Mouse (Mus musculus) limb, embryonic 15.5 days (tissue): Measurements from ENCODE around the gene 4930544D05Rik. TPM values are rescaled to one million over a fixed set of nuclear protein-coding genes. Genes with fewer than 3 reads are reported as not detected.

Experiments used
- ATAC-seq: fragments of 200-750 bp; cut with Nextera tagmentation; 2 replicates; pipeline ENCODE4 v1.8.0; 2017; ENCODE audit warnings: low read depth, moderate TSS enrichment; ENCODE audit not compliant: insufficient number of reproducible peaks, low FRiP score, low TSS enrichment
- H3K27ac ChIP-seq: fragments of 300-500 bp; sonication (generic); 2 replicates; pipeline ENCODE4 v1.5.1; 2015; ENCODE audit warnings: moderate library complexity, mild to moderate bottlenecking, inconsistent platforms
- H3K27me3 ChIP-seq: fragments of 300-500 bp; sonication (generic); 2 replicates; pipeline ENCODE4 v1.6.1; 2015; ENCODE audit warnings: inconsistent platforms
- H3K36me3 ChIP-seq: fragments of 300-500 bp; sonication (generic); 2 replicates; pipeline ENCODE4 v1.6.1; 2015; ENCODE audit warnings: inconsistent platforms
- H3K4me1 ChIP-seq: fragments of 300-500 bp; sonication (generic); 2 replicates; pipeline ENCODE4 v1.6.1; 2015; ENCODE audit warnings: inconsistent platforms
- H3K4me2 ChIP-seq: fragments of 300-500 bp; sonication (generic); 2 replicates; pipeline ENCODE4 v1.6.1; 2015; ENCODE audit warnings: mild to moderate bottlenecking, inconsistent platforms
- H3K4me3 ChIP-seq: fragments of 300-500 bp; sonication (generic); 2 replicates; pipeline ENCODE4 v1.5.1; 2015; ENCODE audit warnings: mild to moderate bottlenecking, inconsistent platforms
- H3K9ac ChIP-seq: fragments of 300-500 bp; sonication (generic); 2 replicates; pipeline ENCODE4 v1.6.1; 2015; ENCODE audit warnings: inconsistent platforms
- H3K9me3 ChIP-seq: fragments of 300-500 bp; sonication (generic); 2 replicates; pipeline ENCODE4 v1.6.1; 2016; ENCODE audit warnings: inconsistent platforms
- WGBS: fragments of 180-500 bp; shearing (Covaris S2); methylation state at CpG from one replicate; pipeline ENCODE4 v1.1.7; 2015; 5-methylcytosine and 5-hydroxymethylcytosine counted together
- polyA plus RNA-seq: library from polyadenylated mRNA; unstranded; fragments of >200 nt; fragmentation: Nextera tagmentation; extraction: Ambion mirVana; gene quantifications from 2 replicates; pipeline ENCODE4 v1.2.1, GENCODE M21; 2015

The 4930544D05Rik gene
- polyA plus RNA-seq, 1 experiment from 2014 or later = not detected

DNA sequence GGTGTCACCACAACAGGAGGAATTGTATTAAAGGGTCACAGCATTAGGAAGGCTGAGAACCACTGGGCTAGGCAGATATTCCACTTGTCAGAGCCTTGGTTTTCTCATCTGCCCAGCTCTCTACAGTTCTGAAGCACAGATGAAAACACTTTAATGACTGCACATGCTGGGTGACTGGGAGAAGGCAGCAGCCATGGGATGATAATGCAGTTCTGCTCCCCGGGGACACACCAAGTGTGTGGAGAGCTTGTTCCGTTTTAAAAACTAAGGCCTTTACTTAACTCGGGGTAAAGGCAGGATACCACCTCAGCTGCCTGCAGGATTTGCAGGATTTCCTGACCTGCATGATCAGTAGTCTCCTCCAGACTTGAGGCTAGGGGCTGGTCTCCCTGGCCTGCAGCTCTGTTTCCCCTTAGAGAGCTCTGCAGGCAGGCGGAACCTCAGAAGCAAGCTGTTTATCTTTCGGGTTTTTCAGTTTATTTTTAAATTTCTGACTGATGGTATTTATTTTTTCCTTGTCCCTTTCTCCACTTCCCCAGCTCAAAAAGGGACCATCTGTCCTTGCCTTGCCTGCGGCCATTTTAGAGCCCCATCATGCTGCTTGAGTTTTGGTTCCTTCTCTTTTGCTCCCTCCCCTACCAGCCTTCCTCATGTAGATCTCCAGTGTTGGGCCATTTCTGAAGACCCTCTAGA is 32.5 kb upstream of the 4930544D05Rik start:
- ATAC-seq = no peak
- no peak overlapping the region for H3K9ac ChIP-seq
- H3K9me3 ChIP-seq = no peaks in the 10 kb centered on the region
- H3K4me2 ChIP-seq = no peak overlapping the region
- H3K27ac ChIP-seq = peak overlapping the region; percentile 73
- 48% methylated on average over 6 of the region's 6 CpGs for WGBS
- H3K27me3 ChIP-seq = no peaks in the 10 kb centered on the region
- H3K36me3 ChIP-seq = 0 out of 2 replicates have a peak, but pooled peaks cover 2% of the 10 kb centered on the region
- H3K4me1 ChIP-seq = peaks cover 69% of the 10 kb centered on the region
- H3K4me3 ChIP-seq = no peak overlapping the region

DNA sequence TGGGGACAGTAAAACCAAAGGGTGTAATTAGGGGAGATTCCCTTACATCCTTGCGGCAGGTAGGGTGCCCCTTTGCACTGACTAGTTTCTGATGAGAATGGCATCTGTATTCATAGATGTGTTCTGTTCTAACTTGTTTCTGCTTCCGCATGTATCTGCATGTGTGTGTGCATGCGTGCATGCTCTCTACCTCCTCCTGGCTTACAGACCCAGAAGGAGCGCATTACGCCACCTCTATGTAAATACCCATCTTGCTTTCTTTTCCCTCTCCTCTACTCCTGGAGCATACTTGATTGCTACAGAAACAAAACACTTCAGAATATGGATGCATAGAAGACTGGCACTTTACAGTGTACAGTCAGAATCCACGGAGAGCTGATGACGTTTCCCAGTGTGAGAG is 31.9 kb upstream of the 4930544D05Rik start:
- Histone ChIP-seq H3K27me3 (no peaks in the 10 kb centered on the region), H3K4me3 (no peak overlapping the region), H3K4me1 (peaks cover 63% of the 10 kb centered on the region), H3K9me3 (no peaks in the 10 kb centered on the region), H3K36me3 (0 out of 2 replicates have a peak, but pooled peaks cover 3% of the 10 kb centered on the region), H3K9ac (no peak overlapping the region), H3K4me2 (no peak overlapping the region), H3K27ac (peak overlapping the region; percentile 73)
- WGBS = 70% methylated on average over 7 of the region's 7 CpGs
- peak; percentile 68; the same call in 1 of the 2 replicates for ATAC-seq

GRCm38 (mm10) chr11:70585457-70585856 is 30.2 kb upstream of the 4930544D05Rik start:
- ATAC-seq = no peak; the same call in 1 of the 2 replicates
- Histone ChIP-seq H3K27ac (peak overlapping the region; percentile 40), H3K4me2 (peak overlapping the region; percentile 5; the same call in 1 of the 2 replicates), H3K9ac (no peak overlapping the region), H3K9me3 (no peaks in the 10 kb centered on the region), H3K4me1 (peaks cover 50% of the 10 kb centered on the region), H3K36me3 (0 out of 2 replicates have a peak, but pooled peaks cover 3% of the 10 kb centered on the region), H3K27me3 (no peaks in the 10 kb centered on the region), H3K4me3 (no peak overlapping the region)
- 21% methylated on average over 7 of the region's 7 CpGs for WGBS

DNA sequence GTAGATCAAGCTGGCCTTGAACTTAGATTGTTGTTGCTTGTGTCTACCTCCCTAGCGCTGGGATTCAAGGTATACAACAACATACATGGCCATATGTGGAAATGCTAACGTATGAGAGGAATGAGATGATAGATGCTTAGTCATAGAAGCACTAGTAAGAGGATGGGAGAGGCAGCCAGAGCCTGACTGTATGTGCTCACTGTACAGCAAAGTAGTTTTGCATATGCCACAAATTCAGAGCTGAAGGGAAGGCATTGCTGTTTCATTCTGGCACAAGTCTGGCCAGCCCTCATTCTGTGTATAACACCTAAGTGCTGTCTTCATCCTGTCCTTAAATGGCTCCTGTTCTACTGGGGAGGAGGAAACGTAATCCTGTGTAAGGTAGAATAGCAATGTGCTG is 29.4 kb upstream of the 4930544D05Rik start:
- H3K27me3 ChIP-seq = no peaks in the 10 kb centered on the region
- no peak overlapping the region for H3K4me3 ChIP-seq
- no peaks in the 10 kb centered on the region for H3K9me3 ChIP-seq
- no peak overlapping the region for H3K9ac ChIP-seq
- no peak overlapping the region for H3K4me2 ChIP-seq
- 0 out of 2 replicates have a peak, but pooled peaks cover 3% of the 10 kb centered on the region for H3K36me3 ChIP-seq
- 82% methylated on average over 3 of the region's 3 CpGs for whole genome bisulfite sequencing
- peak overlapping the region; percentile 55; the same call in 1 of the 2 replicates for H3K27ac ChIP-seq
- H3K4me1 ChIP-seq = peaks cover 46% of the 10 kb centered on the region
- ATAC-seq = no peak

- no peak overlapping the region for H3K4me2 ChIP-seq
- no peak overlapping the region for H3K27ac ChIP-seq
- no peak for ATAC-seq
- 0 out of 2 replicates have a peak, but pooled peaks cover 3% of the 10 kb centered on the region for H3K36me3 ChIP-seq
- peaks cover 43% of the 10 kb centered on the region for H3K4me1 ChIP-seq
- no peak overlapping the region for H3K4me3 ChIP-seq
- H3K9me3 ChIP-seq = no peaks in the 10 kb centered on the region
- 83% methylated on average over 5 of the region's 5 CpGs for WGBS
- no peaks in the 10 kb centered on the region for H3K27me3 ChIP-seq
- H3K9ac ChIP-seq = no peak overlapping the region
Measured at GRCm38 (mm10) chr11:70586954-70587353, 28.7 kb upstream of the 4930544D05Rik start.

- no peak overlapping the region for H3K9ac ChIP-seq
- H3K36me3 ChIP-seq = peaks cover 3% of the 10 kb centered on the region; the same call in 1 of the 2 replicates
- 76% methylated on average over 1 of the region's 1 CpGs for WGBS
- H3K9me3 ChIP-seq = no peaks in the 10 kb centered on the region
- no peak overlapping the region for H3K4me3 ChIP-seq
- no peak for ATAC-seq
- H3K27me3 ChIP-seq = no peaks in the 10 kb centered on the region
- H3K4me1 ChIP-seq = 0 out of 2 replicates have a peak, but pooled peaks cover 3% of the 10 kb centered on the region
- no peak overlapping the region for H3K27ac ChIP-seq
- no peak overlapping the region for H3K4me2 ChIP-seq
Measured at GRCm38 (mm10) chr11:70591733-70592132, 23.9 kb upstream of the 4930544D05Rik start.

DNA sequence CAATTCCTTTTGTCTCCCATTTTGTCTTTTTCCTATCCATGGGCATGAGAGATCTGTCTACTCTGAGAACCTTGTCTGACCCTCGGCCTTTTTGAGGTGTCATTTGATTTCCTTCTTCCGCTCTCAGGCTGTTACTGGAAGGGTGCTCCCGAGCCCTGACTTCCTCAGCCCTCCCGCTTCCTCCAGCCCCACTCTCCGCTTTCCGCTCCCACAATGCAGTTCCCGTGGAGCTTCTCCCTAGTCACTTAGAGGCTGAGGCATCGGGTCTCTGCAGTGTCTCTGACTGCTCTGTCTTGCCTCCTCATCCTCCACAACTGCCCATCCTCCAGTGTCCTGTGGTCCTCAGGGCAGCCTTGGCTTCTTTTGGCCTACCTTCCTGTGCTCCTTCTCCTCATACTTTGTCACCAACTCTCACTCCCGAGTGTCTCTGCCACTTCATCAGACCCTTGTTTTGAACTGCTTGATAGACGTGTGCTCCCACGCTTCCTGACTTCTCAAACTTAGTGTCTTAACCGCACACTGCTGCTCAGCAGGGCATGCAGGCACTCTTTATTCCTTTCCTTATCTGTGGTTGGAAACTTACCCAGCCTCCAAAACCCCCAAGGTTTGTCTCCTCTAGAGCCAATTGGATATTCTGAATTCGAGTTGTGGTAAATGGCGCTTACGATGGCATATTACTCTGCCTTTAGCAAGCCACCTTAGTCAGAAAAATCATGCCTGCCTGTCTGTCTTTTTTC is 21.2 kb upstream of the 4930544D05Rik start:
- Histone ChIP-seq H3K4me2 (no peak overlapping the region), H3K36me3 (peaks cover 26% of the 10 kb centered on the region), H3K9ac (no peak overlapping the region), H3K27me3 (no peaks in the 10 kb centered on the region), H3K4me3 (no peak overlapping the region), H3K27ac (no peak overlapping the region), H3K9me3 (no peaks in the 10 kb centered on the region), H3K4me1 (0 out of 2 replicates have a peak, but pooled peaks cover 3% of the 10 kb centered on the region)
- 76% methylated on average over 15 of the region's 15 CpGs for WGBS
- no peak for ATAC-seq

GRCm38 (mm10) chr11:70595638-70596037 is 20.0 kb upstream of the 4930544D05Rik start:
- ATAC-seq = no peak
- H3K4me1 ChIP-seq = 0 out of 2 replicates have a peak, but pooled peaks cover 3% of the 10 kb centered on the region
- no peak overlapping the region for H3K9ac ChIP-seq
- no peak overlapping the region for H3K4me2 ChIP-seq
- WGBS = 57% methylated on average over 2 of the region's 2 CpGs
- H3K27me3 ChIP-seq = no peaks in the 10 kb centered on the region
- H3K36me3 ChIP-seq = peaks cover 33% of the 10 kb centered on the region
- no peak overlapping the region for H3K4me3 ChIP-seq
- no peak overlapping the region for H3K27ac ChIP-seq
- H3K9me3 ChIP-seq = no peaks in the 10 kb centered on the region

- Histone ChIP-seq H3K27me3 (no peaks in the 10 kb centered on the region), H3K4me1 (0 out of 2 replicates have a peak, but pooled peaks cover 3% of the 10 kb centered on the region), H3K36me3 (peaks cover 33% of the 10 kb centered on the region), H3K27ac (no peak overlapping the region), H3K4me3 (no peak overlapping the region), H3K9me3 (no peaks in the 10 kb centered on the region), H3K9ac (no peak overlapping the region), H3K4me2 (no peak overlapping the region)
- no peak for ATAC-seq
- 70% methylated on average over 4 of the region's 4 CpGs for WGBS
Measured at GRCm38 (mm10) chr11:70596094-70596493, 19.6 kb upstream of the 4930544D05Rik start.

- WGBS = 83% methylated on average over 6 of the region's 6 CpGs
- Histone ChIP-seq H3K9ac (no peak overlapping the region), H3K27ac (no peak overlapping the region), H3K4me1 (no peaks in the 10 kb centered on the region), H3K36me3 (peaks cover 43% of the 10 kb centered on the region), H3K4me3 (no peak overlapping the region), H3K27me3 (no peaks in the 10 kb centered on the region), H3K4me2 (no peak overlapping the region), H3K9me3 (no peaks in the 10 kb centered on the region)
- ATAC-seq = no peak
Measured at GRCm38 (mm10) chr11:70597301-70597700, 18.3 kb upstream of the 4930544D05Rik start.

DNA sequence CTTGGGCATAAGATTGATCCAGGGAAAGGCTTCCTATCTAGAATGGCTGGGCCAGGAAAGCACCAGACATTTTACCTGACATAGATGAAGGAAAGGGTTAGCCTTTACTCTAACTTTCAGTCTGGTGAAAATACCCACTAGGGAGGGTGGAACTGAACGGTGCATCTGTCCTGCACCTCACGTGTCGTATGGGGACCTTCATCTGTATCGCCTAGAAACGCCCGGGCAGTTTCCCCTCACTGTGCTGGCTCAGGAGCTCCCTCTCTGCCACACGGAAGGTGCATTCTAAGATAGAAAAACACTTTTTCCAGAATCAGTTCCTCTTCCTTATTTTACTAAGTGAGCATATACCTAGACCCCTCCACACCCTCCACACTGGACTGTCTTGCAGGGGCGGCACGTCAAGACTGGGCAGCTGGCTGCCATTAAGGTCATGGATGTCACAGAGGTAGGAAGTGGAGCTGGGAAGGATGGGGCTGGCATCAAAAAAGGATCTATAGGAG is 17.1 kb upstream of the 4930544D05Rik start:
- Histone ChIP-seq H3K27ac (no peak overlapping the region), H3K4me2 (no peak overlapping the region), H3K9me3 (no peaks in the 10 kb centered on the region), H3K4me3 (no peak overlapping the region), H3K4me1 (no peaks in the 10 kb centered on the region), H3K27me3 (no peaks in the 10 kb centered on the region), H3K36me3 (peaks cover 48% of the 10 kb centered on the region), H3K9ac (no peak overlapping the region)
- 93% methylated on average over 9 of the region's 9 CpGs for WGBS
- ATAC-seq = no peak
